Mouse (Mus musculus): ENCODE results near the gene Sf3a1.
A peak's percentile ranks its signal among the peaks of the same experiment; 100 is the strongest.

- TF ChIP-seq POLR2A (IDR thresholded peaks at IDR 0.05; ENCODE audit: control insufficient read depth, low read depth, low read length) (peak; percentile 25; the same call in 1 of the 2 replicates), CTCF (IDR thresholded peaks at IDR 0.05; ENCODE audit: control insufficient read depth, insufficient read depth, insufficient replicate concordance, low read depth, low read length) (no peak)
Observed at GRCm38 (mm10) chr11:4217914-4218629, 57.9 kb downstream of the Sf3a1 start, which contains the start of gene Castor1.

Data from testis, adult 2 months (tissue).